Mouse (Mus musculus) CH12.LX (cell line): ENCODE measurements at regions not wholly inside any gene's neighbourhood (a gene's known extent, or its start where the extent isn't known, plus 50 kb on each side); places are given as distances from the start of the nearest gene placed in this dataset.

Experiments used
- DNase-seq: peaks from one replicate; pipeline ENCODE4 v3.0.0-alpha.2; 2013; ENCODE audit errors: extremely low read depth
- H3K27ac ChIP-seq: 2 replicates; pipeline ENCODE4 v1.5.1; 2012; ENCODE audit warnings: low read depth, mild to moderate bottlenecking, control low read depth, moderate library complexity; ENCODE audit not compliant: insufficient read depth
- H3K27me3 ChIP-seq: replicated peaks from 2 replicates; pipeline ENCODE3; 2012; ENCODE audit warnings: inconsistent platforms
- H3K36me3 ChIP-seq, 2 experiments: replicated peaks in 1 of 2; 2 replicates each; pipeline versions ENCODE3 to v1.6.1; 2012; ENCODE audit warnings: inconsistent platforms in 1 of 2, low read length in 1 of 2, mild to moderate bottlenecking in 1 of 2, mixed read lengths in 1 of 2, moderate library complexity in 1 of 2; ENCODE audit not compliant: control insufficient read depth in 1 of 2, insufficient read depth in 1 of 2
- H3K4me1 ChIP-seq, 2 experiments: 2 replicates each; pipeline ENCODE4 v1.6.1; 2012; ENCODE audit warnings: inconsistent platforms in 1 of 2, moderate library complexity in 1 of 2; ENCODE audit not compliant: insufficient read depth in 2 of 2, control insufficient read depth in 1 of 2
- H3K4me2 ChIP-seq: 2 replicates; pipeline ENCODE4 v1.6.1; 2012; ENCODE audit warnings: low read depth, mild to moderate bottlenecking, control low read depth; ENCODE audit not compliant: poor library complexity, insufficient read depth, severe bottlenecking
- H3K4me3 ChIP-seq, 3 experiments: fragments of 150-350 bp in 1 of 3; sonication (generic) in 1 of 3; replicated peaks in 1 of 3; 2 replicates each; pipeline versions ENCODE3 to v1.5.1; 2011 to 2012; ENCODE audit warnings: low read depth in 2 of 3, low read length in 2 of 3, mild to moderate bottlenecking in 2 of 3, moderate library complexity in 2 of 3, control low read depth in 1 of 3, improper control_type of control experiment in 1 of 3, inconsistent platforms in 1 of 3, mixed read lengths in 1 of 3; ENCODE audit not compliant: poor library complexity in 1 of 3
- H3K79me2 ChIP-seq: replicated peaks from 2 replicates; pipeline ENCODE4 v1.6.1; 2012; ENCODE audit warnings: mild to moderate bottlenecking, moderate library complexity; ENCODE audit not compliant: control insufficient read depth, poor library complexity, insufficient read depth, severe bottlenecking; ENCODE audit errors: extremely low read depth
- H3K9ac ChIP-seq: 2 replicates; pipeline ENCODE4 v1.6.1; 2012; ENCODE audit warnings: low read depth, mild to moderate bottlenecking, control low read depth, moderate library complexity; ENCODE audit not compliant: insufficient read depth
- H3K9me3 ChIP-seq: replicated peaks from 2 replicates; pipeline ENCODE3; 2012; ENCODE audit warnings: low read length, inconsistent platforms, mixed read lengths
- CHD1 ChIP-seq: IDR thresholded peaks from 2 replicates; pipeline ENCODE4 v1.6.1; 2012; ENCODE audit warnings: low read depth, low read length, improper control_type of control experiment, inconsistent platforms
- CTCF ChIP-seq, 2 experiments: IDR thresholded peaks in 1 of 2; conservative IDR thresholded peaks in 1 of 2; 2 replicates each; pipeline ENCODE4 v1.5.1; 2011 to 2012; ENCODE audit warnings: low read depth in 2 of 2, low read length in 2 of 2, improper control_type of control experiment in 1 of 2, inconsistent platforms in 1 of 2, mild to moderate bottlenecking in 1 of 2, moderate library complexity in 1 of 2
- E2F4 ChIP-seq: IDR thresholded peaks from 2 replicates; pipeline ENCODE4 v1.6.1; 2011; ENCODE audit warnings: low read depth, low read length, improper control_type of control experiment; ENCODE audit not compliant: insufficient replicate concordance
- EP300 ChIP-seq: IDR thresholded peaks from 2 replicates; pipeline ENCODE4 v1.6.1; 2011; ENCODE audit warnings: low read length, improper control_type of control experiment
- KAT2A ChIP-seq: IDR thresholded peaks from 2 replicates; pipeline ENCODE4 v1.6.1; 2012; ENCODE audit warnings: low read length, improper control_type of control experiment, inconsistent platforms; ENCODE audit not compliant: insufficient replicate concordance
- MAFK ChIP-seq: IDR thresholded peaks from 2 replicates; pipeline ENCODE4 v1.6.1; 2011; ENCODE audit warnings: low read length, improper control_type of control experiment; ENCODE audit not compliant: insufficient replicate concordance
- PAX5 ChIP-seq: IDR thresholded peaks from 2 replicates; pipeline ENCODE4 v1.6.1; 2012; ENCODE audit warnings: low read length, inconsistent platforms, mixed read lengths
- POLR2AphosphoS2 ChIP-seq: IDR thresholded peaks from 2 replicates; pipeline ENCODE4 v1.6.1; 2011; ENCODE audit warnings: low read depth, low read length, improper control_type of control experiment
- RAD21 ChIP-seq: IDR thresholded peaks from 2 replicates; pipeline ENCODE4 v1.6.1; 2011; ENCODE audit warnings: low read depth, mild to moderate bottlenecking, low read length, improper control_type of control experiment, moderate library complexity
- SIN3A ChIP-seq: IDR thresholded peaks from 2 replicates; pipeline ENCODE4 v1.6.1; 2012; ENCODE audit warnings: low read length, improper control_type of control experiment, inconsistent platforms
- SMC3 ChIP-seq: IDR thresholded peaks from 2 replicates; pipeline ENCODE4 v1.6.1; 2011; ENCODE audit warnings: low read depth, low read length, improper control_type of control experiment
- TBP ChIP-seq: conservative IDR thresholded peaks from 2 replicates; pipeline ENCODE4 v1.6.1; 2011; ENCODE audit warnings: low read depth, low read length, improper control_type of control experiment
- UBTF ChIP-seq: IDR thresholded peaks from 2 replicates; pipeline ENCODE4 v1.6.1; 2012; ENCODE audit warnings: low read depth, mild to moderate bottlenecking, inconsistent platforms, low read length, improper control_type of control experiment, moderate library complexity
- USF1 ChIP-seq: IDR thresholded peaks from 2 replicates; pipeline ENCODE4 v1.6.1; 2014; ENCODE audit warnings: low read depth, mild to moderate bottlenecking, inconsistent platforms, low read length, improper control_type of control experiment
- USF2 ChIP-seq: conservative IDR thresholded peaks from 2 replicates; pipeline ENCODE4 v1.6.1; 2011; ENCODE audit warnings: low read depth, low read length, improper control_type of control experiment
- ZKSCAN1 ChIP-seq: IDR thresholded peaks from 2 replicates; pipeline ENCODE4 v1.6.1; 2012; ENCODE audit warnings: low read depth, inconsistent platforms, low read length, improper control_type of control experiment, borderline replicate concordance
- ZMIZ1 ChIP-seq: IDR thresholded peaks from 2 replicates; pipeline ENCODE4 v1.6.1; 2012; ENCODE audit warnings: low read depth, mild to moderate bottlenecking, inconsistent platforms, low read length, improper control_type of control experiment
- dilution Hi-C: fragments of 300-500 bp; cut with MboI; formaldehyde crosslinking; loops from 2 replicates; pipeline ENCODE4 v1.14.3; 2020; ENCODE audit warnings: low sequenced_read_pairs; ENCODE audit not compliant: extremely low pct_unique_long_range_greater_than_20kb, extremely low pct_ligation_motif_present
- in situ Hi-C: fragments of 300-500 bp; cut with MboI; formaldehyde crosslinking; loops from 3 replicates; pipeline ENCODE4 v1.14.3; 2019; ENCODE audit warnings: low sequenced_read_pairs, low pct_ligation_motif_present, low pct_unique_long_range_greater_than_20kb, mixed read lengths

- no peak overlapping the region for H3K4me3 ChIP-seq
- H3K9ac ChIP-seq: no peak overlapping the region
- no peak overlapping the region for H3K27ac ChIP-seq
- no peaks in the 10 kb centered on the region for H3K36me3 ChIP-seq
- dilution Hi-C loops: no loop called here
- H3K27me3 ChIP-seq: no peaks in the 10 kb centered on the region
- H3K79me2 ChIP-seq: no peaks in the 10 kb centered on the region
- H3K4me1 ChIP-seq: no peaks in the 10 kb centered on the region
- no peaks in the 10 kb centered on the region for H3K9me3 ChIP-seq
- TF ChIP-seq SIN3A (no peak), USF2 (no peak), ZMIZ1 (no peak), ZKSCAN1 (no peak), PAX5 (no peak), EP300 (no peak), KAT2A (no peak), POLR2AphosphoS2 (no peak), CHD1 (no peak), UBTF (no peak), SMC3 (no peak), TBP (no peak), E2F4 (no peak), CTCF (conservative IDR thresholded peaks at IDR 0.05 in 1 of 2, IDR thresholded peaks at IDR 0.05 in 1 of 2; ENCODE audit: low read depth in 2 of 2, low read length in 2 of 2) (no peak), MAFK (no peak)
- TF ChIP-seq, all 38 proteins: peak for 0
- in situ Hi-C loops: no loop called here
- H3K4me2 ChIP-seq: no peak overlapping the region
- no peak for DNase-seq
These were observed 341.6 kb upstream of the Thbs1 start for GRCm38 (mm10) chr2:117770115-117770485.

GRCm38 (mm10) chr2:117780287-117780686 is 331.4 kb upstream of the Thbs1 start:
- 0 out of 4 replicates have a peak, but pooled peaks cover 0 to 3% of the 10 kb centered on the region in 2 experiments for H3K4me1 ChIP-seq
- no peaks in the 10 kb centered on the region for H3K9me3 ChIP-seq
- no peaks in the 10 kb centered on the region for H3K36me3 ChIP-seq
- no peak overlapping the region for H3K9ac ChIP-seq
- H3K79me2 ChIP-seq: no peaks in the 10 kb centered on the region
- DNase-seq: peak; percentile 2
- dilution Hi-C loops: no loop called here
- H3K27ac ChIP-seq: no peak overlapping the region
- TF ChIP-seq CTCF (conservative IDR thresholded peaks at IDR 0.05 in 1 of 2, IDR thresholded peaks at IDR 0.05 in 1 of 2; ENCODE audit: low read depth in 2 of 2, low read length in 2 of 2) (peak in 1 of 2 experiments; percentile 35; a peak in 2 of 4 replicates), USF1 (no peak), RAD21 (peak; percentile 30)
- in situ Hi-C loops: no loop called here
- no peak overlapping the region for H3K4me3 ChIP-seq
- no peaks in the 10 kb centered on the region for H3K27me3 ChIP-seq
- H3K4me2 ChIP-seq: no peak overlapping the region
